Mouse (Mus musculus): ENCODE results near the gene Dusp5.
"Not testable (repeated sequence)": the region's sequence is repeated elsewhere in the genome, so short reads cannot be mapped to it uniquely, and the experiment has no call there.

Gene Dusp5

DNA sequence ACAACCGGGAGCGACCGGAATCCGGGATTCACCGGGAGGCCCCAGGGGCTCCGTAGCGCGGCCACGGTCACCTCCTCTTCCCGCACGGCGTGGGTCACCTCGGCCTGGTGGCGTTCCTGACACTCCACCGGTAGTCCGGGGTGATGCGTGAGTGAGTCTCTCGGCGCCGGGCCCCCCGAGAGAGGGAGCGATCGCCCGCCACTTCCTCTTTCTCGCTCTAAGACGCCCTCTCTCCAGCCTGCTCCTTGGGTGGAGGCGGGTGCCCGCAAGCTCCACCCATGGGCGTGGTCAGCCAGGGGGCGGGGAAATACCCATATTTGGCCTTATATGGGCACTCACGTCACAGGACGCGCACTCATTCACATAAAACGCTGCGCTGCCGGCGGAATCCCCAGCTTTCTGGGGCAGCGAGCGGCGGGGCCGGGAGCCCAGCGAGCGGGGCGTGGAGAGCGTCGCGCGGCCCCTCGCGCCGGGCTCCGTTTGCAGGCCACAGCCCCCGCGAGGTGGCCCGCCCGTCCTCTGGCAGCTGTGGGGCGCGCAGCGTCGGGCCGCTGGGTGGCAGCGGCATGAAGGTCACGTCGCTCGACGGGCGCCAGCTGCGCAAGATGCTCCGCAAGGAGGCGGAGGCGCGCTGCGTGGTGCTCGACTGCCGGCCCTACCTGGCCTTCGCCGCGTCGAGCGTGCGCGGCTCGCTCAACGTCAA is at the start of gene Dusp5:
Dusp5 (plus strand) TSS at position 358 of the 703 bp plus-strand sequence.
- DNase-seq (ENCODE audit: low read depth, low spot score) = peak; percentile 40

DNA sequence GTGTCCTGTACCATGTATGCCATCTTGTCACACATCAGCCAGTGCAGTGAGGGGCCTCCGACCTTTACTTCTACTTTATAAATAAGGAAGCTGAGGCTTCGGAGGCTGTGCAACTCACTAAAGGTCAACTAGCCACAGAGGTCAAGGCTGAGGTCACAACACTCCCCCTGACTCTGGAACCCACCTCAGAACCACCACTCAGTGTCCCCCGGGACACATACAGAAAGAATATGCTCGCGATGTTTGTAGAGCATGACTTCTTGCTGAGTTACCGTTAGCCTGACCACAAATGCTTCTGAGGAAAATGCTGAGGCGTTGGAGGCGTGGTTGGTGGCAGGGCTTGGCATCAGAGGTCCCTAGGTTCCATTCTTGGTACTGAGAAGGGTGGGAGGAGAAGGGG is 49.3 kb upstream of the Dusp5 start:
- no peak for DNase-seq (ENCODE audit: low read depth, low spot score)

DNA sequence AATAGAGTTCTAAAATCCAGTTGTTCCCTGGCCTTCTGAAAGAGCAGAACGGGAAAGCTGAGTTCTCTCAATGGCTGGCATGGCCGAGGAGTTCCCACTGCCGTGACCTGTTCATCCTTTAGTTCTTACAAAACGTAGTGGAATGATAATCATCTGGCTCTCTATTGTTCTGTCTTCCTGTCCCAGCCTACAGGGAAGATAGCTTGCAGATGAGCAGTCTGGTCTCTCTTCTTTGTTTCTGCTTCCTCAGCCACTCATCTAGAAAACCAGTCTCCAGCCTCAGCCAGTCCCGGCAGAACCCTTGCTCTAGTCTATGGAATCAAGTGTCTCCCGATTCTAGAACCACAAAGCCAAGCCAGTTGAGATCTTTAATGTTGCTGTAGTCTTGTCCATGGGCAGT is 46.8 kb upstream of the Dusp5 start:
- no peak for DNase-seq (ENCODE audit: low read depth, low spot score)

GRCm38 (mm10) chr19:53482527-53482926 is 46.4 kb upstream of the Dusp5 start:
- no peak for DNase-seq (ENCODE audit: low read depth, low spot score)

GRCm38 (mm10) chr19:53483984-53484383 is 44.9 kb upstream of the Dusp5 start:
- no peak for DNase-seq (ENCODE audit: low read depth, low spot score)

DNA sequence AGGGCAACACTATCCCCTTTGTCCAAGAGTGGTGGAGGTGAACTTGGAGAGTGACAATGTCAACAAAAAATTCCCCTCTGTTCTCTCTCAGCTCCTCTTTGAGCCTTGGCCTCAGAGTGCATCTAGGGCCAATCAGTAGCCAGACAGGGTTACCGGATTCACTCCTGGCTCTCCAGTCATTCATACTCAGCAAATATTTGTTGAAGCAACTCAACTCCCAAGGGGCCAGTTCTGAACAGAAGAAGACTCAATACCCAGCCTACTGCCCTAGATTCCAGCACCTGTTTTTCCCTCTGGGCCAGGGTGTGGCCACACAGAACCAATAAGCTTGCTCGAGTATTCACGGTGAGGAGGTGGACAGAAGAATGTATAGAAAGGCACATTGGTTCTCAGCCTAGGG is 44.0 kb upstream of the Dusp5 start:
- DNase-seq (ENCODE audit: low read depth, low spot score) = no peak

DNA sequence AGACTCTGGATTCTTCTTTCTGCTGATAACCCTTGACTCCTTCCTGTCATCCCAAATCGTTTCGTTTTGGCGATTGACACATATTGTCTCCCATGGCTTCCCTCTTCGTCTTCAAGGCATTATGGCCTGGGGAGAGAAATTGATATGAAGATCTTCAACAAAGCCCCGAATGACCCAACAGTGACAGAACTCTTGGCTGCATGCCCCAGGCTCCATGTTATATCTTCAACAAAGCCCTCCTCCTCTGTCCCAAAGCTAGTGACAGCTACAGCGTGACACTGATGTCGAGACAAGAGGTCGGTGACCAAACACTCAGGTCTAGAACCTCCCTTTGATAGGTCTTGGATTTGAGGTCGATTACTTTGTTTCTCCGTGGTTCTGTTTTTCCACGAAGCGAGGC is 39.7 kb upstream of the Dusp5 start:
- DNase-seq (ENCODE audit: low read depth, low spot score) = no peak

DNA sequence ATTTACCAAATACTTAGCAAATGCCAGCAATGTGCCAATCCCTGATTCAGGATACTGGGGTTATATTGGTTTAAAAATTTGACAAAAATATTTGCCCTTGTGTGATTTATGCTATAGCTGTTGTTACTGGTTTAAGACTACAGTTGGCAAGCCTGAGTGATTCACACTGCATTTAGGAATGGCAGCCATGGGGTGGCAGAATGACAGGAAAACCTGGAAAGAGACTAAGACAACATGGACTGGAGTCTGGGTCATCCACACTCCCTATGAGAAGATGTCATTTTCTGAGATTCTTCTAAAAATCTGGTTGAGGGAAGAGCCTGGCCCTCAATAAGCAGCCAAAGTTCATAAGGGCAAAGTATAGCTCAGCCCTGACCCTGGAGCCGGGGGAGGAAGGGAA is 39.0 kb upstream of the Dusp5 start:
- no peak for DNase-seq (ENCODE audit: low read depth, low spot score)

DNA sequence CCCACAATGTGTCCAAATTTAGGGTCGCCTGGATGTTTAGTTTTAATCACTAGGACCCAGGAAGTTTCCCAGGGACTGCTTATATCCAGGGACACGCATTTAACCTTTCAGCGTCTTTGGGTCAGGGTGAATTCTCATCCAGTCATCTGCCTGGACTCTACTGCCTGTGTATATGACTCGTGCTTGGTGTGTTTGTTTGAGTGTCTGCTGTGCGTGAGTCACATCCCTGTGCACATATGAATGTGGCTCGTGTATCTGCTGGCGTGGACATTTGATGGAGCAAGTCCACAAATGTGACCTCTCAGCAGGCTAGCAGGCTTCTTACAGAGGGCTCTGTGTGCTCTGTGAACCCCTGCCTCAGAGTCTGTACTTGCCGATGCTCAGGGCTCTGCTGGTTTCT is 38.0 kb upstream of the Dusp5 start:
- no peak for DNase-seq (ENCODE audit: low read depth, low spot score)

DNA sequence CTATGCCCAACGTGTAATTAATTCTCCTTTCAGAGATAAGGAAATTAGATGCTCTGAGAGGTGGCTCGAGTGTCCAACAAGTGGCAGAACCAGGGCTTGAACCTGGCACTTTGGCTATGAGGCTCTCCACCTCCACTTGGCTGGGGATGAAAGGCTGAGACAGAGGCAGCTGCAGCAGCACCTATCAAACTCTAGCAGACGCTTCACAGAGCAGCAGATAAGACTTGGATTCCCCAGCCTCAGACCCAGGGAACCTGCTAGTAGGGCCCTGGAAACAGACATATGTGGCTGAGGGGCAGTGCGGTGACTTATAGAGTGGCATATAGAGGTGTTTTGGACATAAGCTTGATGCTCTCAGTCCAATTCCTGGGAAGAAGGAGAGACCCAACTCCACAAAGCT is 36.4 kb upstream of the Dusp5 start:
- no peak for DNase-seq (ENCODE audit: low read depth, low spot score)

DNA sequence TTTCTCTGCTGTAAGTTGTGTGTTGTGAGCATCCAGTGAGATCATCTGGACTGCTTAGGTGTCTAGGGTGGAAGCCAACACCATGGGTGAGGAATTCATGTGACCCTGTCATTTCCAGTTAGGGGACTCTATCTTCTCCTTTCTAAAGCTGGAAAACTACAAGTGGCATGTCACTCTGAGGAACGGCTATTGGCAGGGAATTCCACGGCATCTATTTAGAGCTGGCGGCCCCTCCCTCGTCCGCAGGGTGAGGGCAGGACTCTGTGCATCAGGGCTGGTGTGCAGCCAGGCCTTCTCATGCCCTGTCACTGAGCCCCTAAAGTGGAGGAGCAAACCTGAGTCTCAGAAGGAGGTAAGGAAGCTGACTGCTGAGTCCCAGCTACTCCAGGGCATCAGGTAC is 35.0 kb upstream of the Dusp5 start:
- no peak for DNase-seq (ENCODE audit: low read depth, low spot score)

DNA sequence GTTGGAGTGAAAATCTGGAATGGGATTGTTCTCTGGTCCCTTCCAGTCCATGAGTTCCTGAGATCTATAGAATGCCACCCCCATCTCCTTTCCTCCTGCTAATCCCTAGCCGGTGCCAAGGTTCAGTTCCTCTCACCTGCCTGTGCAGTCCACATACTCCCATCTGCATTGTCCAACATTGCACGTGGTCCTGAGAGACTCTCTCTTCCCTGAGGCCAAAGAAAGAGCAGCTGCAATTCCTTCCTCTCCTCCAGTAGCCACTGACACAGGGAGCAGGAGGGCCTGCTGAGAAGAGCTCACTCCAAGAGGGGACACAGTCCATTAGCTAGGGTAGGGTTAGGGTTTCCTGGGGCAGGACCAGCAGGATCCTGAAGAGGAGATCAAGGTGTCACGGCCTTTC is 31.0 kb upstream of the Dusp5 start:
- no peak for DNase-seq (ENCODE audit: low read depth, low spot score)

GRCm38 (mm10) chr19:53499049-53499448 is 29.9 kb upstream of the Dusp5 start:
- DNase-seq (ENCODE audit: low read depth, low spot score) = no peak

GRCm38 (mm10) chr19:53499451-53499940 is 29.4 kb upstream of the Dusp5 start:
- DNase-seq (ENCODE audit: low read depth, low spot score) = no peak

DNA sequence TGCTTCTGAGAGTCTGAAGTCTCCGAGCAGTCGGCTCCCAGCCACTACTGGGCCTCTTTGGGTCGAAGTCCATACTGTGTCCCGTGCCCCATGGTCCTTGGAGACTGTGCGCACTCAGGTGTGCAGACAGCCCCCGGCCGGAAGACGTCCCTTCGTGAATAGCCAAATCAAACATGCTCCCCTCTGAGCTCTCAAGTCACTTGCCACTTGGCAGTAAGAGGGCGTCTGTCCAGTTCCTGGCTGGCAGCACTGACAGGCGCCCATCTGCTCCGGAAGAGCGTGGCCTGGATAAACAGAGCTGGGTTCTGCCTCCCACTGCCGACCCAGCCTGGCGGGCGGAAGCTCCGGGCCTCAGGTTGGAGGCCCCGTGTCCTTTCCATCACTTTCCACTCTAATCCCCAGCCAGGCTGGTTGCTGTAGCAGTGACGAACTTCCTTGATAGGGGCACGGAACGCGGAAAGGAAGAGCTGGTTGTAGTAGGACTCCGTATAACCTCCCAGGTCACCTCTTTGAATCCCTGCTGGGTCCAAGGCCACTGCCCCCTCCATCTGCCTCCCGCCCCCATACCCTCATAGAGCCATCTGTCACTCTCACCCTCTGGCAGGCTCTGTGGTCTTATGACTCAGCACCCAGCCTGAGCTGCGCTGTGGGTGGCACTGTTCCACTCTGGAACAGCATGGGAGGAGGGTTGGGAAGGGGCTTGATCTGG is 28.5 kb upstream of the Dusp5 start:
- no peak for DNase-seq (ENCODE audit: low read depth, low spot score)

DNA sequence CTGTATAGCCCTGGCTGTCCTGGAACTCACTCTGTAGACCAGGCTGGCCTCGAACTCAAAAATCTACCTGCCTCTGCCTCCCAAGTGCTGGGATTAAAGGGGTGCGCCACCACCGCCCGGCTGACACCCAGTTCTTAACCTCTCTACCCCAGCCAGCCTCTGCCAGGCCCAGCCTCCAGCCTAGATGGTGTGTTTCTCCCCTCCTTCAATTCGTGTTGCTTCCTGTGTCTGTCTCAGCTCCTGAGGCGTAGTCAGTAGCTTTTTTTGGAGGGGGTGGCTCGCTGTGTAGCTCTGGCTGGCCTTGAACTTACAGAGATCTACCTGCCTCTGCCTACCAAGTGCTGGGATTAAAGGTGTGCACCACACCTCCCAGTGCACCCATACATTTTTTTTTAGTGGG is 27.7 kb upstream of the Dusp5 start:
- DNase-seq (ENCODE audit: low read depth, low spot score) = not testable (repeated sequence)

DNA sequence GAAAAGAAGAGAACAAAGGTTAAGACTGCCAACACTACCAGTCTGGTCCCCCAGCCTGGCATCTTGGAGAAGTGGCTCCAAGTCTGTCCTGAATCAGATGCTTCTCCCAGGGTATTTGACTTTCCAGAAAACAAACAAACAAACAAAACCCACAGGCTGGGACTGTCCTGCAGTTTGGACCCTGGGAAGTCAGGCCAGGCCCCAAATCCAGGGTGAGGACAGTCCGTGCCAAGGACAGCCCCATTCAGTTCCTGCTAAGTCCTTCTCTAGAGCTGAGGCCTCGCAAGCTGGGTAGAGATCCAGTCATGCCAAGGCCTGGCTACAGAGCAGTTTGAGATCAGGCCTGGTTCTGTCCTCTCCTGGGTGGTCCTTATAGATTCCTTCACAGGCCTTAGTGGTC is 27.1 kb upstream of the Dusp5 start:
- DNase-seq (ENCODE audit: low read depth, low spot score) = no peak

GRCm38 (mm10) chr19:53502891-53503371 is 26.0 kb upstream of the Dusp5 start:
- no peak for DNase-seq (ENCODE audit: low read depth, low spot score)

- DNase-seq (ENCODE audit: low read depth, low spot score) = no peak
Observed at GRCm38 (mm10) chr19:53504181-53504580, 24.7 kb upstream of the Dusp5 start.

DNA sequence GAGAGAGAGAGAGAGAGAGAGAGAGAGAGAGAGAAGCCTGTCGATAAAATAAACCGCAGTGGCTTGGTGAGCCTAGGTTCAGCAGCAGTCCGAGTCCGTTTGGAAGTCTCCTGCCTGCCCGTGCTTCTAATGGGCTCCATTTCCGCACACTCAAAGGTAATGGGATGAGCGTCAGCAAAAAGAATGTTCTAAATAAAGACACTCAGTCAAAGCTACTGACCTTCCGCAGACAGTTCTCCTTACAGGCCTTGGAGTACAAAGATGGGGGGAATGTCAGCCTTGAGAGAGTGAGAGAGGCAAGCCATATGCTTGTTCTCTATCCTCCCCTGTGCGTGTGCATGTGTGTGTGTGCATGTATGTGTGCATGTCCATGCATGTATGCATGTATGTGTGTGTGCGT is 23.2 kb upstream of the Dusp5 start:
- DNase-seq (ENCODE audit: low read depth, low spot score) = no peak

DNA sequence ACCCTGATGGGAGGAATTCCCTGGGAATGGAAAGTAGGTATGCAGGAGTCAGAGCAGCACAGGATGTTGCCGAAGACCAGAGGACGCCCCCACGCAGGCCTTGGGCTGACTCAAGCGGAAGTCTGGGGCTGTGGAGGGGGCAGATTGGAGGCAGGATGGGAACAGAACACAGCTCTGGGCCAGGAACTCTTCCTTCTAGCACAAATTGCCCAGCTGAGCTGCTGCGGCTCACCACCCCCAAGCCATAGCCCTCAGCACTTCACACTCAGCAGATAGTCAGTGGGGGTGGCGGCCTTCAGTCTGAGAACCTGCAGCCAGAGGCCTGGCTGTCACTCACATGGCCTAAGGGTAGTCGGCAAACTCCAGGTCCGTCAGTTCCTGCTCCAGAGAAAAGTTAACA is 21.4 kb upstream of the Dusp5 start:
- no peak for DNase-seq (ENCODE audit: low read depth, low spot score)

- DNase-seq (ENCODE audit: low read depth, low spot score) = no peak
Observed at GRCm38 (mm10) chr19:53511244-53511934, 17.5 kb upstream of the Dusp5 start.
